Mouse (Mus musculus): ENCODE results near the gene Pax2. TPM values are rescaled to one million over a fixed set of nuclear protein-coding genes. Genes with fewer than 3 reads are reported as not detected.

Pax2 gene
- polyA plus RNA-seq (2015; fragmentation: Illumina TruSeq; extraction: RNeasy Lipid Tissue Mini Kit (QIAGEN cat#74804); ENCODE audit: low read depth, low replicate concordance) = 0.15 TPM

GRCm38 (mm10) chr19:44755693-44756420, at the start of gene Pax2:
Gene Pax2 (plus strand): TSS chr19:44756045.

Other genes starting within 250 kb of the Pax2 start
- 0.28 TPM for gene Sec31b, start 210.2 kb upstream of the Pax2 start, polyA plus RNA-seq (2015; fragmentation: Illumina TruSeq; extraction: RNeasy Lipid Tissue Mini Kit (QIAGEN cat#74804); ENCODE audit: low read depth, low replicate concordance)
- gene Gm20538, start 203.2 kb upstream of the Pax2 start, polyA plus RNA-seq (2015; fragmentation: Illumina TruSeq; extraction: RNeasy Lipid Tissue Mini Kit (QIAGEN cat#74804); ENCODE audit: low read depth, low replicate concordance) = not detected
- 681 TPM for gene Ndufb8, start 200.6 kb upstream of the Pax2 start, polyA plus RNA-seq (2015; fragmentation: Illumina TruSeq; extraction: RNeasy Lipid Tissue Mini Kit (QIAGEN cat#74804); ENCODE audit: low read depth, low replicate concordance)
- 20.2 TPM for gene Hif1an, start 193.2 kb upstream of the Pax2 start, polyA plus RNA-seq (2015; fragmentation: Illumina TruSeq; extraction: RNeasy Lipid Tissue Mini Kit (QIAGEN cat#74804); ENCODE audit: low read depth, low replicate concordance)
- gene Slf2, start 175.1 kb downstream of the Pax2 start, polyA plus RNA-seq (2015; fragmentation: Illumina TruSeq; extraction: RNeasy Lipid Tissue Mini Kit (QIAGEN cat#74804); ENCODE audit: low read depth, low replicate concordance) = 34.5 TPM
- 17.9 TPM for gene Sema4g, start 233.1 kb downstream of the Pax2 start, polyA plus RNA-seq (2015; fragmentation: Illumina TruSeq; extraction: RNeasy Lipid Tissue Mini Kit (QIAGEN cat#74804); ENCODE audit: low read depth, low replicate concordance)
- 8.7 TPM for gene Twnk, start 249.6 kb downstream of the Pax2 start, polyA plus RNA-seq (2015; fragmentation: Illumina TruSeq; extraction: RNeasy Lipid Tissue Mini Kit (QIAGEN cat#74804); ENCODE audit: low read depth, low replicate concordance)